Mouse (Mus musculus) limb, embryonic 15.5 days (tissue): ENCODE data around the gene Cemip2. TPM values are rescaled to one million over a fixed set of nuclear protein-coding genes. Genes with fewer than 3 reads are reported as not detected.

ENCODE experiments used
- ATAC-seq: fragments of 200-750 bp; cut with Nextera tagmentation; 2 replicates; pipeline ENCODE4 v1.8.0; 2017; ENCODE audit warnings: low read depth, moderate TSS enrichment; ENCODE audit not compliant: insufficient number of reproducible peaks, low FRiP score, low TSS enrichment
- H3K27ac ChIP-seq: fragments of 300-500 bp; sonication (generic); 2 replicates; pipeline ENCODE4 v1.5.1; 2015; ENCODE audit warnings: moderate library complexity, mild to moderate bottlenecking, inconsistent platforms
- H3K27me3 ChIP-seq: fragments of 300-500 bp; sonication (generic); 2 replicates; pipeline ENCODE4 v1.6.1; 2015; ENCODE audit warnings: inconsistent platforms
- H3K36me3 ChIP-seq: fragments of 300-500 bp; sonication (generic); 2 replicates; pipeline ENCODE4 v1.6.1; 2015; ENCODE audit warnings: inconsistent platforms
- H3K4me1 ChIP-seq: fragments of 300-500 bp; sonication (generic); 2 replicates; pipeline ENCODE4 v1.6.1; 2015; ENCODE audit warnings: inconsistent platforms
- H3K4me2 ChIP-seq: fragments of 300-500 bp; sonication (generic); 2 replicates; pipeline ENCODE4 v1.6.1; 2015; ENCODE audit warnings: mild to moderate bottlenecking, inconsistent platforms
- H3K4me3 ChIP-seq: fragments of 300-500 bp; sonication (generic); 2 replicates; pipeline ENCODE4 v1.5.1; 2015; ENCODE audit warnings: mild to moderate bottlenecking, inconsistent platforms
- H3K9ac ChIP-seq: fragments of 300-500 bp; sonication (generic); 2 replicates; pipeline ENCODE4 v1.6.1; 2015; ENCODE audit warnings: inconsistent platforms
- H3K9me3 ChIP-seq: fragments of 300-500 bp; sonication (generic); 2 replicates; pipeline ENCODE4 v1.6.1; 2016; ENCODE audit warnings: inconsistent platforms
- WGBS: fragments of 180-500 bp; shearing (Covaris S2); methylation state at CpG from one replicate; pipeline ENCODE4 v1.1.7; 2015; 5-methylcytosine and 5-hydroxymethylcytosine counted together
- polyA plus RNA-seq: library from polyadenylated mRNA; unstranded; fragments of >200 nt; fragmentation: Nextera tagmentation; extraction: Ambion mirVana; gene quantifications from 2 replicates; pipeline ENCODE4 v1.2.1, GENCODE M21; 2015

Cemip2 gene
- polyA plus RNA-seq, 1 experiment from 2014 or later = 25.7 TPM

DNA sequence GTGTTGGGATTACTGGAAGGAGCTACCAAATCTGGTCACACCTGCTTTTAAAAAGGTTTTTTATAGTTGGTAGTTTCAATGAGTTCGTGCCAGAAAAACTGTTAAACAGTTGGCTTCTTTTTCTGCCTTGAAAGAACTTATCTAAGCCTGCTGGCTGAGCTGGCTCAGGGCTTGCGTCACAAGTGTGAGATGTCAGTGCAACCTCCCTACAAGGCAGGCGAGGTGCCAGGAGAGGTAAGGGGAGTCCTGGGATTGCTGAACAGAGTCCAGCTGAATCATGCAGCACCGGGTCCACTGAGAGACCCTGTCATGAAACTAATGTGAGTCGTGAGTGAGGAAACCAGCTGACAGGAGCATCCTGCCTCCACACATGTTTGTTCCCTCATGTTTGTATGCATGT, 41.4 kb downstream of the Cemip2 start:
- peaks cover 43% of the 10 kb centered on the region for H3K36me3 ChIP-seq
- WGBS = 49% methylated on average over 5 of the region's 5 CpGs
- ATAC-seq = no peak

GRCm38 (mm10) chr19:21820126-21820525, 42.0 kb downstream of the Cemip2 start:
- Histone ChIP-seq H3K4me2 (no peak overlapping the region), H3K36me3 (peaks cover 45% of the 10 kb centered on the region), H3K4me3 (no peak overlapping the region), H3K27me3 (no peaks in the 10 kb centered on the region), H3K9ac (no peak overlapping the region), H3K27ac (no peak overlapping the region), H3K9me3 (no peaks in the 10 kb centered on the region), H3K4me1 (peaks cover 6% of the 10 kb centered on the region; the same call in 1 of the 2 replicates)
- no peak for ATAC-seq
- WGBS = 72% methylated on average over 4 of the region's 4 CpGs

More for the DNA sequence above, 41.4 kb downstream of the Cemip2 start:
- Histone ChIP-seq H3K4me2 (no peak overlapping the region), H3K4me1 (peaks cover 6% of the 10 kb centered on the region; the same call in 1 of the 2 replicates), H3K9me3 (no peaks in the 10 kb centered on the region), H3K4me3 (no peak overlapping the region), H3K27ac (no peak overlapping the region), H3K27me3 (no peaks in the 10 kb centered on the region), H3K9ac (no peak overlapping the region)

DNA sequence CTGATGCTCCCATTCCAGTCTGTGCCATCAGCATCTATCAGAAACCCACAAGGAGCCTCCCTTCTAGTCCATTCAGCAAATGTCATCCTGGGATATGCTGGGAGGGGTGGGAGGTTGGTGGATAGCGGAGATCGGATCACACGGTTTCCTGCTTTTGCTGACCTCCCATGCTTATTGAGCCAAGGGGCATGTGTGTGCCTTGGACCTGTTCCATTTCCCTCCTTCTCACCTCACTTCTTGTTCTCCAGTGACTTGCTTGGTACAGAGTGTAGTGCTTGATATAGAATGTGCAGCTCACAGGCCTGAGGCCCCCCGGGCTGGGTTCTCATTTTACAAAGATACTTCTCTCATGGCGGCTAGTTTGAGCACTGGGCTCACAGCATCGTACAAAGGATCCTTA, 43.7 kb downstream of the Cemip2 start:
- WGBS = 66% methylated on average over 6 of the region's 6 CpGs
- H3K4me1 ChIP-seq = peaks cover 9% of the 10 kb centered on the region
- no peak for ATAC-seq
- no peak overlapping the region for H3K9ac ChIP-seq
- H3K36me3 ChIP-seq = peaks cover 33% of the 10 kb centered on the region
- no peak overlapping the region for H3K27ac ChIP-seq
- H3K9me3 ChIP-seq = no peaks in the 10 kb centered on the region
- H3K4me3 ChIP-seq = no peak overlapping the region
- H3K4me2 ChIP-seq = no peak overlapping the region
- no peaks in the 10 kb centered on the region for H3K27me3 ChIP-seq

- no peak for ATAC-seq
- Histone ChIP-seq H3K27ac (no peak overlapping the region), H3K4me3 (no peak overlapping the region), H3K4me2 (no peak overlapping the region), H3K4me1 (peaks cover 17% of the 10 kb centered on the region), H3K36me3 (peaks cover 26% of the 10 kb centered on the region), H3K9me3 (no peaks in the 10 kb centered on the region), H3K27me3 (no peaks in the 10 kb centered on the region), H3K9ac (no peak overlapping the region)
- WGBS = 83% methylated on average over 5 of the region's 5 CpGs
Observed at GRCm38 (mm10) chr19:21824146-21824545, 46.0 kb downstream of the Cemip2 start.

- Histone ChIP-seq H3K27ac (no peak overlapping the region), H3K27me3 (no peaks in the 10 kb centered on the region), H3K9ac (no peak overlapping the region), H3K4me3 (no peak overlapping the region), H3K4me1 (peaks cover 17% of the 10 kb centered on the region), H3K36me3 (peaks cover 30% of the 10 kb centered on the region), H3K4me2 (no peak overlapping the region), H3K9me3 (no peaks in the 10 kb centered on the region)
- WGBS = 76% methylated on average over 4 of the region's 4 CpGs
- ATAC-seq = no peak
Observed at GRCm38 (mm10) chr19:21825128-21825885, 47.2 kb downstream of the Cemip2 start.

DNA sequence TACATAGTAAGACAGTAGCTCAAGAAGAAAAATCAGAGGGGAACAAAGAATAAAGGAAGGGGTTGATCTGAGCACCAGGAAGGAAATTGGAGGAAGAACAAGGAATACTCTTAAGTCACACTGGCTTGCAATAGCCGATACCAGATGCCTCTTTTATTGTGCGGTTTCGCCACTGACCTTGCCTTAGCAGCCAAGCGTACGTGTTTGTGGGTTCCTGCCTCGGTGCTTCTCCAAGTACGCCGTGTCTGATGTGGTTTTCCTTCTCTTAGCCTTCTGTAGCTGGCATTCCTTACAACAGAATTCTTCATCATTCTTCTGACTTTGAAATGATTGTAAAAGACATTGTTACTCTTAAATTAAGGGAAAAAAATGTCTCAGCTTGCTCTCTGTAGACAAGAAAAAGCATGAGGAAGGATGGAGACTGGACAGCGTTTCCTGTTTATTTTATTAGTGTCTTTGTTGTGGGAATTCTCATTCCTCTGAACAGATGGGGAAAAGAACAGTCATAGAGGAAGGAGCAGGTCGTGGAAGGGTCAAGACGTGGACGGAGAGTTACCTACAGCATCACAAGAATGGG, 55.4 kb downstream of the Cemip2 start:
- WGBS = 53% methylated on average over 12 of the region's 12 CpGs
- H3K36me3 ChIP-seq = peaks cover 62% of the 10 kb centered on the region
- no peaks in the 10 kb centered on the region for H3K27me3 ChIP-seq
- ATAC-seq = no peak
- H3K9ac ChIP-seq = no peak overlapping the region
- H3K4me3 ChIP-seq = no peak overlapping the region
- peaks cover 7% of the 10 kb centered on the region for H3K4me1 ChIP-seq
- no peak overlapping the region for H3K4me2 ChIP-seq
- peak overlapping the region; percentile 58; the same call in 1 of the 2 replicates for H3K27ac ChIP-seq
- no peaks in the 10 kb centered on the region for H3K9me3 ChIP-seq

- 67% methylated on average over 7 of the region's 7 CpGs for WGBS
- Histone ChIP-seq H3K4me2 (no peak overlapping the region), H3K27me3 (no peaks in the 10 kb centered on the region), H3K36me3 (peaks cover 57% of the 10 kb centered on the region), H3K4me3 (no peak overlapping the region), H3K9ac (no peak overlapping the region), H3K27ac (peak overlapping the region; percentile 22; the same call in 1 of the 2 replicates), H3K4me1 (peaks cover 7% of the 10 kb centered on the region), H3K9me3 (no peaks in the 10 kb centered on the region)
- peak; percentile 73 for ATAC-seq
Observed at GRCm38 (mm10) chr19:21834952-21835351, 56.8 kb downstream of the Cemip2 start.

DNA sequence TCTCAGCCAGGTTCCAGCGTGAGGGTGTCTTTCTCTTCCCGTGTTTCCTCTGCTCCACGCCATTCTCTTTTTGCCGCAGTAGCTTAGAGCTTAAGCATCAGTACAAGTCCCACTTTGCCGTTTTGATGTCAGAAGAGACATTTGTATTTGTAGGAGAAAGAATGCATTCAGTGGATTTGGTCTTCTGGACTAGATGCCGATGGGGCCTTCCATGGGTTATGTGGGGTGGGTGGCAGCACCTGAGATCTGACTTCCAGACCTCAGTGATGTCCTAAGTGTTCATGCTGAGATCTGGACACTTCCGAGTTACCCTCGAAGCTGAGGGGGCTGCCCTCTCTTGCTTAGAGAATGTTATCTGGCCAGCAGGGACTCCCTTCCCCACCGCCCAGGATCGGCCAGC, 72.6 kb downstream of the Cemip2 start:
- H3K9ac ChIP-seq = no peak overlapping the region
- no peak overlapping the region for H3K27ac ChIP-seq
- no peaks in the 10 kb centered on the region for H3K4me1 ChIP-seq
- no peak overlapping the region for H3K4me3 ChIP-seq
- no peak overlapping the region for H3K4me2 ChIP-seq
- no peaks in the 10 kb centered on the region for H3K9me3 ChIP-seq
- no peaks in the 10 kb centered on the region for H3K27me3 ChIP-seq
- WGBS = 91% methylated on average over 10 of the region's 10 CpGs
- peaks cover 76% of the 10 kb centered on the region for H3K36me3 ChIP-seq
- no peak for ATAC-seq

- no peaks in the 10 kb centered on the region for H3K27me3 ChIP-seq
- H3K4me1 ChIP-seq = no peaks in the 10 kb centered on the region
- H3K4me2 ChIP-seq = no peak overlapping the region
- no peaks in the 10 kb centered on the region for H3K9me3 ChIP-seq
- H3K27ac ChIP-seq = no peak overlapping the region
- peaks cover 66% of the 10 kb centered on the region for H3K36me3 ChIP-seq
- WGBS = 90% methylated on average over 5 of the region's 5 CpGs
- no peak overlapping the region for H3K4me3 ChIP-seq
- ATAC-seq = no peak
- no peak overlapping the region for H3K9ac ChIP-seq
Observed at GRCm38 (mm10) chr19:21854526-21855228, 76.5 kb downstream of the Cemip2 start.

DNA sequence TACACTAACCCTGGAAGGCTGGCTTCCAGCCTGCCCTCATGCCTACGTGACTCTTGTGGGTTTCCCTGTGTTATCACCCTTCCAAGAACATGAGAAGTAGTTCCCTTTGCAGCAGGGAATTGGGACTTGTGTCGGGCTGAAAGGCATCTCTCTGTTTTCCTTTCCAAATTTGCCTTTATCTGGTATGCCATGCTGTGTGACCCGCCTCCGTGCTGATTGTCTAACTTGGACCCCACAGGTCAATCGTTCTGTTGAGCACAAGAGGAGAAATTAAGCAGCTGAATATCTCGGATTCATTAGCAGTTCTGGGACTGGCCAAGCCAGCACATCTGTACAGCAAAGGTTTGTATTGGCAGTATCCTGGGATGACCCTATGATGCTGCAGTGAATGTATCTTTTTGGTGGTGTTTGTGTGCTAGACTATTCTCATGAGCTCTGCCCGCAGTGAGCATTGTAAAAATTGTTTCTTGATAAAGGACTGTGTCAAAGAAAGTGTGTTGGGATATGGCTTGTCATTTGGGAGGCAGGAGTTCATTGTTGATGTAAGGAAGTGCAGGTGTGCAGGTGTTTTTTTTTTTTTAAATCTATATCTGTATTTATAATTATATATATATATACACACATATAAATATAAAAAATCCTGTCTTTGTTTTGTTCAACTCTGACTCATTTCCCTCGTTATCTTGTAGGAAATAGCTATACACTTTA, 77.4 kb downstream of the Cemip2 start:
- Histone ChIP-seq H3K4me1 (no peaks in the 10 kb centered on the region), H3K9ac (no peak overlapping the region), H3K9me3 (no peaks in the 10 kb centered on the region), H3K36me3 (peaks cover 59% of the 10 kb centered on the region), H3K4me2 (no peak overlapping the region), H3K4me3 (no peak overlapping the region), H3K27ac (no peak overlapping the region), H3K27me3 (no peaks in the 10 kb centered on the region)
- 92% methylated on average over 8 of the region's 8 CpGs for WGBS
- ATAC-seq = no peak

DNA sequence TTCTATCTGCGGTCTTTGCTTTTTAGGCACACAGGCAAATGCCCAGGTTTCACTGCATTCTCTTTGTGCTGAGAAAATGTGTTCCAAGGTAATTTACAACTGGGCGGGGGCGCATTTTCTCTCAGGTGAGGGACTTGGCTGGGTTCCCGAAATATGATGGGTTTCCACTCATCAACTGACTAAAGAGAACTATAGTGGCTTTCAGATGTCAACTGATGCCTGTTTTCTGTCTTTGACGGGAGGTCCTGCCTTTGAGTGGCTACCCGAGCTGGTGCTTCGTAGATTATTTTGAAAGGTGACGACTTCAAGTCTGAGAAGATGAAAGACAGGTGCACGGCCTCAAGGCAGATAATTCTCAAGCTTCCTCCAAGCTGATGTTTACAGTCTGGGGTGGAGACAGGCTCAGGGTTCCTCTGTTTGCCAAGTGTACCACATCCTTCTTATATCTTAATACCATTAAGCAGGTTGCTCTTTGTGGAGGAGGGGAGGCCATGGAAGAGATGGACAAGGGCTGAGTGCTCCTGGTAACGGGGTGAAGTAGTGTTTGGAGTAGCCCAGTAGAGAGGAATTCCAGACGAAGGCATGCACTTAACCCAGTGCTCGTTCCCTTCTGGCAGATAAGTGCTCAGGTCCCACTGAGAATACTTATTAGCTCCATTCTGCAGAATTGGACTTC, 80.8 kb downstream of the Cemip2 start:
- H3K27me3 ChIP-seq = no peaks in the 10 kb centered on the region
- H3K9ac ChIP-seq = no peak overlapping the region
- H3K4me2 ChIP-seq = no peak overlapping the region
- WGBS = 56% methylated on average over 12 of the region's 12 CpGs
- H3K4me1 ChIP-seq = 0 out of 2 replicates have a peak, but pooled peaks cover 5% of the 10 kb centered on the region
- H3K27ac ChIP-seq = no peak overlapping the region
- H3K4me3 ChIP-seq = no peak overlapping the region
- H3K36me3 ChIP-seq = peaks cover 36% of the 10 kb centered on the region
- H3K9me3 ChIP-seq = no peaks in the 10 kb centered on the region
- ATAC-seq = no peak
